Mouse (Mus musculus) spleen, adult 12 weeks (tissue): ENCODE measurements around the gene Adamts13.

Experiments
- DNase-seq: peaks from one replicate; pipeline ENCODE4 v3.0.0; 2022; ENCODE audit warnings: low spot score

Gene Adamts13

DNA sequence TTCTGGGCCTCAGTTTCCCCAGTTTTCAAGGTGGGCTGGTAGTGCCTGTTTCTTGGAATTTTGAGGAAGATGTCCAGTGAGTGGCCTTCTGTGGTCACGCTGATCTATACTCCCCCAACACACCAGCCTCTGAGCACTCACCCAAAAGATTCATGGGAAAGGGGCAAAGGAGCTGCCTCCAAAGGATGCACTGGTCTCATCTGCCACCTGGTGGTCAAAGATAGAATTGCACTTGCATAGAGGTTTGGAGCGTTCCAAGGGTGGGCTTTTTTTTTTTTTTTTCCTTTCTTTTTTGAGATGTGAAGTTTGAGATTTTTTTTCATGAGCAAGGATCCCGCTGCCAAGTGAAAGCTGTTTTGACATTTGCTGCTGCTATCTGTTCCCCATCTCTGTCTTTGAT, 65.4 kb downstream of the Adamts13 start:
- DNase-seq, result peak; percentile 38

DNA sequence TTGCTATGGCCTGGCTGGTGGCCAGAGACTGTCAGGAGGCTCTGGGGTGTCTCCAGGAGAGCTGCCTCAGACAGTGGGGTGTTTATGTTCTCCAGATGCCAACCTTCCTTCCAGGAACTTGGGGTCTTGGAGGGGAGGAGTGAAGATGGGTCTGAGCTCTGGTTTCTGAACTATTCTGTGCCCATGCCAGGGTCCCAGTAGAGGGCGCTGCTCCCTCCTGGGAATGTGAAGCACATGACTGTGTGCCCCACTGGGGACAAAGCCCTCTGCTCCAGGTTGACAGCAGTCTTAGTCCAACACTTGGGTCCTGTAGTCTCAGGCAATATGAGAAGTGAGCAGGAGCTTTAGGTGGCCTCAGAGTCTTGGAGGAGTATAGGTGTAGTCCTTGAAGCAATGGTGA, 66.1 kb downstream of the Adamts13 start:
- DNase-seq, result no peak

- no peak for DNase-seq
Measured at GRCm38 (mm10) chr2:27042131-27042844, 69.1 kb downstream of the Adamts13 start.

DNA sequence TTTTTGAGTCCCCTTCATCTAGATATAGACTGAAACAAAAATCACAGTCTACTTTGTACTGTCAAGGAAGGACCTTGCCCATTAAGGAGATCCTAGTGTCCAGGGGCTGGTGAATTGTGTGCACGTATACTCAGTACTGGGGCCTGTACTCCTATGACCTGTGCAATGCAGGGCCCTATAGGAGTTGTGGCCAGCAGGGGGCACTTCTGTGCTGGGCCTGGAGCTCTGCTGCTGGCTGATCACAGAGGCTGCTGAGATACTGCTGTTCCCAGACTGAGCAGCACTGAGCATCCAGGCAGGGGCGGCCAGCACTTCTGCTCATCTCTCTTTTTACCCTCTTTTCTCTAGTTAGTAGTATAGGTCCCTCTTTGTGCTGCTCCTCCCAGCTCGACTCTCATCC, 70.2 kb downstream of the Adamts13 start:
- peak; percentile 39 for DNase-seq

DNA sequence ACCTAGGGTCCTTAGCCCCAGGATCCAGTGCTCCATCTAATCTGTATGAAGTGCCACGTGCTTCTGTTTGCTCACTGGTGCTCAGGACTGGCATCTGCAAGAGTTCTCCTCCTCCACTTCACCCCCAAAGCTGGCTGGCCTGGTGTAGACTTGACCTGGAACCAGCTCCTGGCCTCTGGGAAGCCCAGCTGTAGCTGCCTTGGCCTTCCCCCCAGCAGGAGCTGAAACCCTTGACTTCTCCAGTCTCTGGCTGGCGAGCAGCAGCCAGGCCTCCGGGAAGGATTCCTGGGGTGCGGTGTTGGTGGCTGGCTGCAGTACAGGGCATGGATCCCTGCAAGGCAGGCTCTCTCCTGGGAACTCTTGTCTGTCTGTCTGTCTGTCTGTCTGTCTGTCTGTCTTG, 71.0 kb downstream of the Adamts13 start:
- no peak for DNase-seq

DNA sequence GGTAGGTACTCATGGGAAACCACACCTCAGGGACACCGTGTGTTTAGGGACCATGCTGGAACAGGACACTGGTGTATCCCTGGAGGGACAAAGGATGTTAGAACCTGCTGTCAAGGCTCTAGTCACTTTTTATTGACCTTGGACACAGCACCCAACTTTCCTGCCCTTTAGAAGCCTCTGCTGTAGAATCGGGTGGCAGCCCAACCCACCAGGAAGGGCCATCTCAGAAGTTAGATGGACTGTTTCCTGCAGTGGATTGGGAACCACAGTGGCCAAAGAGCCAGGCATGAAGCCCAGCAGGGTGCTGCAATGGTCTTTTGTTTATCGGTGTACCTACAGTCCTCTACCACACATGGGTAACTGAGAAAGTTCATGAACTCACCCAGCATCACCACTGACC, 71.4 kb downstream of the Adamts13 start:
- no peak for DNase-seq

DNA sequence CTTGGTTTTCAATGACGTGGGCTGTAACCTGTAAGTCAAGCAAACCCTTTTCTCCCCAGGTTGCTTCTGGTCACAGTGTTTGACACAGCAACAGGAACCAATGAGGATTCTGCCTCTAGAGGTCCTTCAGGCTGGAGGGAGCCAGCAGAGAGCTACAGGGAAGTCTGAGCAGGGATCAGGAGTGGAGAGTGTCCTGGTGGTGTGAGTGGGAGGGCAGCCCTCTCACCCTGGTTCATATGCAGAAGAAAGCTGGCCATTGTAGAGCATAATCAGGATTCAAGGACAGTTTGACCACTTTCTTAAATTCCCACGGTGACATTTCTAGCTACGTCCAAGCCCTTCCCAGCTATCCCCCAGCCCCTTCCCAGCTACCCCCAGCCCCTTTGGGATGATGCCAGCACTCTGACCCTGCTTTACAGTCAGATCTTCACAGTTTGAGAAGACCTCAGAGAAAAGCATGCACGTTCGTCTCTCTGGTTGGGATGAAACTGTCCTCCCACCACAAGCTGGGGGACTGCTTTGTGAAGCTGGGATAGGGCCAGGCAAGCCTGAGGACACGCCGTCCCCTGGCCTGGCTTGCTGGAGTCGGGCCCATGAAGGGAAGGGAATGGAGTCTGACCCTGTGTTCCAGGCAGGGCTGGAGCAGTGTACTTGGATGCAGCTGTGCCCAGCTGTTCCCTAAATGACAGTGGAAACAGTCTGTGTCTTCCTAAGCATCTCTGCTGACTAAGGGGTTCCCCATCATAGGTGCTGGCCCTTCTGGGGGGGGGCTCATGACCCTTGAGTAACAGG, 73.0 kb downstream of the Adamts13 start:
- no peak for DNase-seq

DNA sequence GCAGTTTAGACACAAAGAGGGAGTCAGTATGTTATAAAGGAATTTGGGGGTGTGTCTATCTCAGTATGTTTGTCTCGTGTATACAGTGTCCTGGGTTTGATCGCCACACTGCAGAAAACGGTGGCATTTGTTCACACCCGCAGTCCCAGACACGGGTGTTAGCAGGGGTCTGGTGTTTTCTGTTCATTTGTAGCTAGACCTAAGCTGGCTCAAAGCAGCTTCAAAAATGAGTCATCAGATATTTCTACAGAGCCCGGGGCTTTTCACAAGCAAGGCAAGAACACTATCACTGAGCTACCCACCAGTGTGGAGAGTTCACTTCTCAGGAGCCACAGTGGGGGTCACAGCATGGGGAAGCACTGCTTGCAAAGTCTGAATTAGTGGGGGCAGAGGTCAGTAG, 76.2 kb downstream of the Adamts13 start:
- no peak for DNase-seq

DNA sequence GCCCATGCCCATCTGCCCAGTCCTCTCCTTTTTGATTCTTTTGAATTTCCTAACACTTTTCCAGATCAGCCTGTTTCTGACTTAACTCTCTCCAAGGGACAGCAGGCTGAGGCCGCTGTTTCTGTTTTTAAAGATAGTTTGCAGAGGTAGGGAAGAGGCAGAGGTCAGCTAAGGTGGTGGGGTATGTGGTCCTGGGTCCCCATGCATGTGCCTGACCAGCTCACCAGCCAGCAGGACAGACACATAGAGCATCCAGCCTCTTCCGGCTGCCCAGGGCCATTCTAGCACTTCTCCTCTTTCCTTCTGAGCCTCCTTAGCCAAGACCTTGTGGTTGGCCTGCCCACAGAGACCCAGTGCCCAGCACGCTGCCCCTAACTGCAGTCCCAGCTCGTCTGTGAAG, 85.0 kb downstream of the Adamts13 start:
- DNase-seq, result no peak

- no peak for DNase-seq
Measured at GRCm38 (mm10) chr2:27058751-27059150, 85.5 kb downstream of the Adamts13 start.

DNA sequence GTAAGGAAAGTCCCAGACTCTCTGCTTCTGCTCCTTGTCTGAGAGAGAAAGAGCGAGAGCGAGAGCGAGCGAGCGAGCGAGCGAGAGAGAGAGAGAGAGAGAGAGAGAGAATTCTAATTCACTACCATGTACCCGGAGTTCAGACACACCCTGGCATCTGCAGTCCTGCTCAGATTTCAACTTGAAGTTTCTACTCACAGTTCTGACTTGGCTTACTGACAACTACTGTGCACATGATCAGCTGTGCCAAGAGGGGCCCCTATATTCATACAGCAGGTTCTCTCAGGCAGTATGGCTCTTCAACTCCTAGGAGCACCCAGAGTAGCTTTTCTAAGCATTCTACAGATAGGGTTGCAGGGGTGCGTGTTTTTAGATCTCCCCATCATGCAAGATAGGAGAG, 86.0 kb downstream of the Adamts13 start:
- no peak for DNase-seq
